Mouse (Mus musculus): ENCODE measurements around the gene Mlf1. TPM values are rescaled to one million over a fixed set of nuclear protein-coding genes. Genes with fewer than 3 reads are reported as not detected.

Gene Mlf1
- total RNA-seq (2018; cell fraction: chromatin; rRNA removed): not detected
- under 1 TPM in 1 of 26 experiments, not detected in 25; 0.10 TPM for total RNA-seq (2018; cell fraction: cytosol; rRNA removed)
- total RNA-seq (2018; cell fraction: nucleus; rRNA removed): not detected
- polyA plus RNA-seq (2018): not detected in 3 replicates

- under 1% methylated on average over 35 of the region's 35 CpGs for WGBS (ENCODE audit: missing documents)
- H3K79me2 ChIP-seq (ENCODE audit: inconsistent target): no peaks in the 10 kb centered on the region
- no peak within 1 kb of the TSS for H3K27ac ChIP-seq
- H3K4me3 ChIP-seq (ENCODE audit: inconsistent target): no peak within 1 kb of the TSS
- no peaks in the 10 kb centered on the region for H3K36me3 ChIP-seq (ENCODE audit: inconsistent target)
Measured at GRCm38 (mm10) chr3:67373872-67374271, at the start of gene Mlf1. Gene Mlf1 (plus strand): TSS chr3:67374097.

GRCm38 (mm10) chr3:67339558-67339957, 34.3 kb upstream of the Mlf1 start:
- H3K4me3 ChIP-seq (ENCODE audit: inconsistent target): no peak overlapping the region
- H3K79me2 ChIP-seq (ENCODE audit: inconsistent target): no peaks in the 10 kb centered on the region
- WGBS (ENCODE audit: missing documents): 93% methylated on average over 3 of the region's 3 CpGs
- H3K36me3 ChIP-seq (ENCODE audit: inconsistent target): no peaks in the 10 kb centered on the region
- H3K27ac ChIP-seq: no peak overlapping the region

GRCm38 (mm10) chr3:67340921-67341320, 33.0 kb upstream of the Mlf1 start:
- H3K36me3 ChIP-seq (ENCODE audit: inconsistent target): no peaks in the 10 kb centered on the region
- no peak overlapping the region for H3K4me3 ChIP-seq (ENCODE audit: inconsistent target)
- WGBS (ENCODE audit: missing documents): 100% methylated on average over 7 of the region's 7 CpGs
- no peak overlapping the region for H3K27ac ChIP-seq
- H3K79me2 ChIP-seq (ENCODE audit: inconsistent target): no peaks in the 10 kb centered on the region

- no peak overlapping the region for H3K27ac ChIP-seq
- H3K79me2 ChIP-seq (ENCODE audit: inconsistent target): no peaks in the 10 kb centered on the region
- WGBS (ENCODE audit: missing documents): 85% methylated on average over 5 of the region's 5 CpGs
- no peaks in the 10 kb centered on the region for H3K36me3 ChIP-seq (ENCODE audit: inconsistent target)
- H3K4me3 ChIP-seq (ENCODE audit: inconsistent target): no peak overlapping the region
Measured at GRCm38 (mm10) chr3:67343004-67343662, 30.8 kb upstream of the Mlf1 start.

GRCm38 (mm10) chr3:67344599-67344998, 29.3 kb upstream of the Mlf1 start:
- H3K4me3 ChIP-seq (ENCODE audit: inconsistent target): no peak overlapping the region
- H3K27ac ChIP-seq: no peak overlapping the region
- H3K79me2 ChIP-seq (ENCODE audit: inconsistent target): no peaks in the 10 kb centered on the region
- H3K36me3 ChIP-seq (ENCODE audit: inconsistent target): no peaks in the 10 kb centered on the region
- 44% methylated on average over 2 of the region's 2 CpGs for WGBS (ENCODE audit: missing documents)

- 85% methylated on average over 2 of the region's 2 CpGs for WGBS (ENCODE audit: missing documents)
- H3K79me2 ChIP-seq (ENCODE audit: inconsistent target): no peaks in the 10 kb centered on the region
- no peak overlapping the region for H3K4me3 ChIP-seq (ENCODE audit: inconsistent target)
- H3K27ac ChIP-seq: no peak overlapping the region
- H3K36me3 ChIP-seq (ENCODE audit: inconsistent target): no peaks in the 10 kb centered on the region
Measured at GRCm38 (mm10) chr3:67346674-67347073, 27.2 kb upstream of the Mlf1 start.

- Histone ChIP-seq H3K4me3 (ENCODE audit: inconsistent target) (no peak overlapping the region), H3K27ac (no peak overlapping the region), H3K79me2 (ENCODE audit: inconsistent target) (no peaks in the 10 kb centered on the region), H3K36me3 (ENCODE audit: inconsistent target) (no peaks in the 10 kb centered on the region)
- 87% methylated on average over 12 of the region's 12 CpGs for WGBS (ENCODE audit: missing documents)
Measured at GRCm38 (mm10) chr3:67351406-67352127, 22.3 kb upstream of the Mlf1 start.

- WGBS (ENCODE audit: missing documents): 33% methylated on average over 1 of the region's 5 CpGs
- Histone ChIP-seq H3K4me3 (ENCODE audit: inconsistent target) (no peak overlapping the region), H3K36me3 (ENCODE audit: inconsistent target) (no peaks in the 10 kb centered on the region), H3K79me2 (ENCODE audit: inconsistent target) (no peaks in the 10 kb centered on the region), H3K27ac (no peak overlapping the region)
Measured at GRCm38 (mm10) chr3:67352128-67352762, 21.7 kb upstream of the Mlf1 start.

- Histone ChIP-seq H3K4me3 (ENCODE audit: inconsistent target) (no peak overlapping the region), H3K36me3 (ENCODE audit: inconsistent target) (no peaks in the 10 kb centered on the region), H3K27ac (no peak overlapping the region), H3K79me2 (ENCODE audit: inconsistent target) (no peaks in the 10 kb centered on the region)
- WGBS (ENCODE audit: missing documents): 81% methylated on average over 3 of the region's 3 CpGs
Measured at GRCm38 (mm10) chr3:67352763-67353149, 21.1 kb upstream of the Mlf1 start.

- WGBS (ENCODE audit: missing documents): 92% methylated on average over 7 of the region's 7 CpGs
- no peak overlapping the region for H3K4me3 ChIP-seq (ENCODE audit: inconsistent target)
- H3K27ac ChIP-seq: no peak overlapping the region
- no peaks in the 10 kb centered on the region for H3K79me2 ChIP-seq (ENCODE audit: inconsistent target)
- H3K36me3 ChIP-seq (ENCODE audit: inconsistent target): no peaks in the 10 kb centered on the region
Measured at GRCm38 (mm10) chr3:67358376-67358775, 15.5 kb upstream of the Mlf1 start.

- Histone ChIP-seq H3K36me3 (ENCODE audit: inconsistent target) (no peaks in the 10 kb centered on the region), H3K27ac (no peak overlapping the region), H3K79me2 (ENCODE audit: inconsistent target) (no peaks in the 10 kb centered on the region), H3K4me3 (ENCODE audit: inconsistent target) (no peak overlapping the region)
- 87% methylated on average over 4 of the region's 4 CpGs for WGBS (ENCODE audit: missing documents)
Measured at GRCm38 (mm10) chr3:67366087-67366892, 7.6 kb upstream of the Mlf1 start.

GRCm38 (mm10) chr3:67367481-67367880, 6.4 kb upstream of the Mlf1 start:
- no peak overlapping the region for H3K4me3 ChIP-seq (ENCODE audit: inconsistent target)
- H3K79me2 ChIP-seq (ENCODE audit: inconsistent target): no peaks in the 10 kb centered on the region
- 79% methylated on average over 6 of the region's 6 CpGs for WGBS (ENCODE audit: missing documents)
- no peaks in the 10 kb centered on the region for H3K36me3 ChIP-seq (ENCODE audit: inconsistent target)
- H3K27ac ChIP-seq: no peak overlapping the region

- Histone ChIP-seq H3K36me3 (ENCODE audit: inconsistent target) (no peaks in the 10 kb centered on the region), H3K4me3 (ENCODE audit: inconsistent target) (no peak overlapping the region), H3K27ac (no peak overlapping the region), H3K79me2 (ENCODE audit: inconsistent target) (no peaks in the 10 kb centered on the region)
- WGBS (ENCODE audit: missing documents): 83% methylated on average over 5 of the region's 5 CpGs
Measured at GRCm38 (mm10) chr3:67369407-67370079, 4.4 kb upstream of the Mlf1 start.

- no peak overlapping the region for H3K4me3 ChIP-seq (ENCODE audit: inconsistent target)
- H3K79me2 ChIP-seq (ENCODE audit: inconsistent target): no peaks in the 10 kb centered on the region
- H3K27ac ChIP-seq: no peak overlapping the region
- H3K36me3 ChIP-seq (ENCODE audit: inconsistent target): no peaks in the 10 kb centered on the region
- 77% methylated on average over 4 of the region's 4 CpGs for WGBS (ENCODE audit: missing documents)
Measured at GRCm38 (mm10) chr3:67372194-67372593, 1.7 kb upstream of the Mlf1 start.

Data from macrophage (primary cell).